8 mouse cellular contexts compared by ENCODE assay signal in genomic region chr7:4547221-4547641, GRCm38 (mm10). TPM values are rescaled to one million over a fixed set of nuclear protein-coding genes. Genes with fewer than 3 reads are reported as not detected.
DNase-seq lines count a peak whose midpoint lies in the region; ATAC-seq and TF ChIP-seq lines count a peak whose summit lies in the region.

Gene Syt5 (minus strand): TSS chr7:4547541.

- peak within 1 kb of the TSS; percentile 26 for H3K4me3 ChIP-seq in lung, embryonic 15.5 days
- H3K4me3 ChIP-seq in heart, postnatal 0 days (ENCODE audit: low read depth, low read length), result peak within 1 kb of the TSS; percentile 15; the same call in 1 of the 2 replicates
- H3K4me3 ChIP-seq in neural tube, embryonic 13.5 days, result peak within 1 kb of the TSS; percentile 52

- ATAC-seq in lung, embryonic 15.5 days (ENCODE audit: borderline replicate concordance, extremely low read depth, low FRiP score, low TSS enrichment), result peak; percentile 19; the same call in 1 of the 2 replicates
- no peak for ATAC-seq in heart, postnatal 0 days (ENCODE audit: insufficient read depth, low read depth)
- ATAC-seq in neural tube, embryonic 13.5 days (ENCODE audit: low read depth), result peak; percentile 83

- 4% methylated on average over 33 of the region's 33 CpGs for WGBS in lung, embryonic 15.5 days
- WGBS in heart, postnatal 0 days, result 7% methylated on average over 29 of the region's 33 CpGs
- 5% methylated on average over 31 of the region's 33 CpGs for WGBS in neural tube, embryonic 13.5 days

- TF ChIP-seq CTCF in heart, postnatal 0 days (IDR thresholded peaks at IDR 0.05; ENCODE audit: low read depth), result no peak

- H3K4me2 ChIP-seq in lung, embryonic 15.5 days, result peak within 1 kb of the TSS; percentile 67
- H3K4me2 ChIP-seq in heart, postnatal 0 days (ENCODE audit: low read depth, low read length), result peak within 1 kb of the TSS; percentile 43
- peak within 1 kb of the TSS; percentile 72 for H3K4me2 ChIP-seq in neural tube, embryonic 13.5 days

- H3K27me3 ChIP-seq in lung, embryonic 15.5 days, result peaks cover 4% of the 10 kb centered on the region; the same call in 1 of the 2 replicates
- peaks cover 19% of the 10 kb centered on the region for H3K27me3 ChIP-seq in heart, postnatal 0 days (ENCODE audit: control insufficient read depth, insufficient read depth, low read length)
- no peaks in the 10 kb centered on the region for H3K27me3 ChIP-seq in neural tube, embryonic 13.5 days

- H3K27ac ChIP-seq in lung, embryonic 15.5 days, result no peak within 1 kb of the TSS
- no peak within 1 kb of the TSS for H3K27ac ChIP-seq in heart, postnatal 0 days (ENCODE audit: low read depth)
- H3K27ac ChIP-seq in neural tube, embryonic 13.5 days (replicated peaks), result peak within 1 kb of the TSS; percentile 92

- H3K4me1 ChIP-seq in lung, embryonic 15.5 days, result peaks cover 12% of the 10 kb centered on the region; the same call in 1 of the 2 replicates
- no peaks in the 10 kb centered on the region for H3K4me1 ChIP-seq in heart, postnatal 0 days (ENCODE audit: control insufficient read depth, insufficient read depth)
- H3K4me1 ChIP-seq in neural tube, embryonic 13.5 days (replicated peaks), result peaks cover 17% of the 10 kb centered on the region

- no peaks in the 10 kb centered on the region for H3K36me3 ChIP-seq in lung, embryonic 15.5 days
- no peaks in the 10 kb centered on the region for H3K36me3 ChIP-seq in heart, postnatal 0 days (replicated peaks; ENCODE audit: control insufficient read depth, insufficient read depth, low read length)
- H3K36me3 ChIP-seq in neural tube, embryonic 13.5 days, result peaks cover 8% of the 10 kb centered on the region

- no peak for DNase-seq in lung, postnatal 10 days
- DNase-seq in cerebellum, postnatal 25 days, result peak; percentile 40 to 69
- no peak for DNase-seq in heart, postnatal 0 days (ENCODE audit: low spot score)
- peak; percentile 74 to 79 for DNase-seq in left cerebral cortex, postnatal 25 days (ENCODE audit: low spot score in 2 of 2)
- no peak for DNase-seq in adrenal gland, postnatal 10 days
- DNase-seq in ovary, postnatal 36 days (ENCODE audit: low spot score), result no peak

- H3K9ac ChIP-seq in lung, embryonic 15.5 days, result peak within 1 kb of the TSS; percentile 30; the same call in 1 of the 2 replicates
- H3K9ac ChIP-seq in heart, postnatal 0 days (replicated peaks; ENCODE audit: low read depth, low read length), result no peak within 1 kb of the TSS
- peak within 1 kb of the TSS; percentile 77 for H3K9ac ChIP-seq in neural tube, embryonic 13.5 days

- no peak for TF ChIP-seq EP300 in heart, postnatal 0 days (IDR thresholded peaks at IDR 0.05; ENCODE audit: low read depth)

- H3K9me3 ChIP-seq in lung, embryonic 15.5 days, result no peaks in the 10 kb centered on the region
- H3K9me3 ChIP-seq in heart, postnatal 0 days (replicated peaks; ENCODE audit: control insufficient read depth, low read length), result no peaks in the 10 kb centered on the region
- no peaks in the 10 kb centered on the region for H3K9me3 ChIP-seq in neural tube, embryonic 13.5 days

- intact Hi-C loops in left cerebral cortex, postnatal 25 days (cut with DNase I), result loop anchor here (5.0 kb wide), 1 partner anchor 265 kb away; the partner anchor contains the start of gene Ube2s

RNA-seq across cellular contexts. Expression of gene Syt5, which starts in this region (rescaled TPM):
- 4.8 and 5.7 TPM in 2 replicates for polyA plus RNA-seq in lung, embryonic 15.5 days (2015; fragmentation: Nextera tagmentation; extraction: Ambion mirVana)
- 0.23 and 1.4 TPM in 2 replicates for total RNA-seq in heart, postnatal 0 days (2014; rRNA removed; ENCODE audit: low replicate concordance)
- polyA plus RNA-seq in heart, postnatal 0 days (2015; fragmentation: Nextera tagmentation; extraction: Ambion mirVana), result 0.70 and 0.92 TPM in 2 replicates
- total RNA-seq in left cerebral cortex, postnatal 25 days (2021), result 100 to 1,000 TPM; 261 to 281 TPM
- polyA plus RNA-seq in neural tube, embryonic 13.5 days (2015; fragmentation: Nextera tagmentation; extraction: Ambion mirVana), result 53.6 and 60.5 TPM in 2 replicates
- 10 to 100 TPM in 1 of 2 experiments, 1 to 10 TPM in 1; 9.5 to 12.7 TPM for total RNA-seq in adrenal gland, postnatal 10 days (2021)

Comparison
In these comparisons a context has a peak if more than half of its experiments do, and no peak if none do; other contexts are left out.
1. RNA of gene Syt5 (total RNA-seq): 261 to 281 TPM in left cerebral cortex, postnatal 25 days; 9.5 to 12.7 TPM in adrenal gland, postnatal 10 days and 0.23 to 1.4 TPM in heart, postnatal 0 days; every median in the first group is over 10 times any median in the second.
2. DNase-seq: peak in cerebellum, postnatal 25 days (2 of 2) and left cerebral cortex, postnatal 25 days (2 of 2); none in lung, postnatal 10 days (single experiment), heart, postnatal 0 days (single experiment), adrenal gland, postnatal 10 days (single experiment) and ovary, postnatal 36 days (single experiment).
3. Peak in every context shown above with its lines, with median percentiles within 50 percentile points of each other: H3K4me2 ChIP-seq and H3K4me3 ChIP-seq.